Mouse (Mus musculus) limb, embryonic 14.5 days (tissue): ENCODE results near the gene Hes2. TPM values are rescaled to one million over a fixed set of nuclear protein-coding genes. Genes with fewer than 3 reads are reported as not detected.
A peak's percentile ranks its signal among the peaks of the same experiment; 100 is the strongest.

ENCODE experiments used
- ATAC-seq: fragments of 200-750 bp; cut with Nextera tagmentation; 2 replicates; pipeline ENCODE4 v1.8.0; 2017; ENCODE audit warnings: low read depth, moderate number of reproducible peaks, moderate TSS enrichment; ENCODE audit not compliant: low FRiP score
- DNase-seq: peaks from one replicate; pipeline ENCODE4 v3.0.0-alpha.2; 2015; ENCODE audit warnings: low spot score
- H3K27ac ChIP-seq: fragments of 300-500 bp; sonication (generic); replicated peaks from 2 replicates; pipeline ENCODE4 v1.5.1; 2014; ENCODE audit warnings: low read depth, mild to moderate bottlenecking, low read length, moderate library complexity, mixed read lengths
- H3K27me3 ChIP-seq: fragments of 300-500 bp; sonication (generic); 2 replicates; pipeline ENCODE4 v1.6.1; 2014; ENCODE audit warnings: low read length, mixed read lengths; ENCODE audit not compliant: control insufficient read depth, insufficient read depth
- H3K36me3 ChIP-seq: fragments of 300-500 bp; sonication (generic); 2 replicates; pipeline ENCODE4 v1.6.1; 2014; ENCODE audit warnings: mild to moderate bottlenecking, low read length, moderate library complexity, mixed read lengths; ENCODE audit not compliant: control insufficient read depth, insufficient read depth
- H3K4me1 ChIP-seq: fragments of 300-500 bp; sonication (generic); 2 replicates; pipeline ENCODE4 v1.6.1; 2014; ENCODE audit warnings: antibody characterized with exemption, low read length, mixed read lengths; ENCODE audit not compliant: control insufficient read depth, insufficient read depth
- H3K4me2 ChIP-seq: fragments of 300-500 bp; sonication (generic); replicated peaks from 2 replicates; pipeline ENCODE4 v1.6.1; 2014; ENCODE audit warnings: low read depth, mild to moderate bottlenecking, low read length, moderate library complexity; ENCODE audit not compliant: severe bottlenecking
- H3K4me3 ChIP-seq: fragments of 300-500 bp; sonication (generic); replicated peaks from 2 replicates; pipeline ENCODE4 v1.5.1; 2014; ENCODE audit warnings: low read length
- H3K9ac ChIP-seq: fragments of 300-500 bp; sonication (generic); 2 replicates; pipeline ENCODE4 v1.6.1; 2014; ENCODE audit warnings: mild to moderate bottlenecking, low read depth, low read length, moderate library complexity; ENCODE audit not compliant: severe bottlenecking
- H3K9me3 ChIP-seq: fragments of 300-500 bp; sonication (generic); 2 replicates; pipeline ENCODE4 v1.6.1; 2016; ENCODE audit warnings: low read length; ENCODE audit not compliant: control insufficient read depth
- POLR2A ChIP-seq: fragments of 200-500 bp; IDR thresholded peaks from 2 replicates; pipeline ENCODE4 v1.8.0; 2012; ENCODE audit warnings: inconsistent platforms, mild to moderate bottlenecking, moderate library complexity, borderline replicate concordance; ENCODE audit not compliant: insufficient read depth, insufficient read length; ENCODE audit errors: extremely low read depth
- WGBS: fragments of 180-500 bp; shearing (Covaris S2); extraction: QIAGEN DNeasy Blood & Tissue Kit; methylation state at CpG from one replicate; pipeline ENCODE4 v1.1.7; 2014; 5-methylcytosine and 5-hydroxymethylcytosine counted together
- polyA plus RNA-seq, 2 experiments: library from polyadenylated mRNA; depleted of rRNA in 1 of 2; stranded (reverse) in 1 of 2; unstranded in 1 of 2; fragments of >200 nt; fragmentation: Nextera tagmentation in 1 of 2; extraction: Ambion mirVana in 1 of 2; gene quantifications; 2 replicates each; pipeline versions ENCODE4 v1.2.1 to v1.2.3; 2012 to 2014

The Hes2 gene
- polyA plus RNA-seq, 2 experiments: 0.04 TPM; not detected in 1

DNA sequence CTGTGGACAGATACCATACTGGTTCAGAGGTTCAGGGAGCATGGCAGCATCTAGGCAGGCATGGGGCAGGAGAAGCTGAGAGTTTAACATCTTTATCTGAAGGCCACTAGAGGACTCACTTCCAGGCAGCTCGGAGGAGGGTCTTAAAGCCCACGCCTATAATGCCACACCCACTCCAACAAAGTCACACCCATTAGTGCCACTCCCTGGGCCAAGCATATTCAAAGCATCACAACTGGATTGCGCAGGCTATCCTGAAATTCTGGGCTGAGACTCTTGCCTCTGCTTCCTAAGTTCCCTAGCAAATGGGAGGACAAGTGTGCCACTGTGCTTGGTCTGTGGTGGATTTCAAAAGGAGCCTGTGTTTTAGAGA is 26.5 kb downstream of the Hes2 start:
- no peaks in the 10 kb centered on the region for H3K27me3 ChIP-seq
- H3K4me3 ChIP-seq: peak overlapping the region; percentile 28
- H3K9ac ChIP-seq: peak overlapping the region; percentile 54; the same call in 1 of the 2 replicates
- DNase-seq: peak; percentile 72
- peaks cover 23% of the 10 kb centered on the region for H3K4me1 ChIP-seq
- H3K9me3 ChIP-seq: no peaks in the 10 kb centered on the region
- WGBS: 3% methylated on average over 3 of the region's 3 CpGs
- no peak for TF ChIP-seq POLR2A
- H3K27ac ChIP-seq: peak overlapping the region; percentile 90
- H3K4me2 ChIP-seq: peak overlapping the region; percentile 63
- no peaks in the 10 kb centered on the region for H3K36me3 ChIP-seq
- ATAC-seq: peak; percentile 81

GRCm38 (mm10) chr4:152185510-152186204 is 27.0 kb downstream of the Hes2 start:
- Histone ChIP-seq H3K36me3 (no peaks in the 10 kb centered on the region), H3K4me3 (peak overlapping the region; percentile 28), H3K4me1 (peaks cover 23% of the 10 kb centered on the region), H3K27me3 (no peaks in the 10 kb centered on the region), H3K9me3 (no peaks in the 10 kb centered on the region), H3K9ac (peak overlapping the region; percentile 54), H3K27ac (peak overlapping the region; percentile 90), H3K4me2 (peak overlapping the region; percentile 63)
- 2% methylated on average over 19 of the region's 19 CpGs for WGBS
- ATAC-seq (peak; percentile 78), DNase-seq (peak; percentile 82)
- 0 out of 2 replicates have a peak, but pooled peaks have one; percentile 16 for TF ChIP-seq POLR2A

GRCm38 (mm10) chr4:152186205-152187082 is 27.8 kb downstream of the Hes2 start:
- Histone ChIP-seq H3K4me1 (peaks cover 23% of the 10 kb centered on the region), H3K27ac (peak overlapping the region; percentile 90), H3K4me3 (peak overlapping the region; percentile 28), H3K9me3 (no peaks in the 10 kb centered on the region), H3K4me2 (peak overlapping the region; percentile 63), H3K9ac (peak overlapping the region; percentile 54), H3K27me3 (no peaks in the 10 kb centered on the region), H3K36me3 (no peaks in the 10 kb centered on the region)
- ATAC-seq (0 out of 2 replicates have a peak, but pooled peaks have one; percentile 4), DNase-seq (no peak)
- no peak for TF ChIP-seq POLR2A
- 33% methylated on average over 14 of the region's 14 CpGs for WGBS

DNA sequence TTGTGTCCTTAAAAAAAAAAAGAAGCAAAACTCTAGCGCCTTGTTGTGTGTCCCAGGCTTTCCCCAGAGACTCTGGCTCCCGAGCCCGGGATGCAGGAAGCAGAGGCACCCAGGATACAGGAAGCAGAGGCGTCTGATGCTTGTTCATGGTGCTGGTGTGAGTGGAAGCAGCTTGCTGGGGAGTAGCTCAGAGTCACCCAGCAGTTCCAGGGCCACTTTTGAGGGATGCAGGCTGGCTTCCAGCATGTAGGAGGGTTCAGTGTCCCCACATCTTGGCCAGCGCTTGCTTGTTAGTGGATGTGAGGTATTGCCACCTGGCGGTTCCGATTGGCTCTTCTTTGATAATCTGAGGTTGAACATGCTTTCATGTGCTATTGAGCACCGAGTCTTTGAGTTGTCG is 28.5 kb downstream of the Hes2 start:
- no peaks in the 10 kb centered on the region for H3K36me3 ChIP-seq
- peaks cover 23% of the 10 kb centered on the region for H3K4me1 ChIP-seq
- no peak for TF ChIP-seq POLR2A
- no peak overlapping the region for H3K27ac ChIP-seq
- DNase-seq (no peak), ATAC-seq (no peak)
- H3K4me2 ChIP-seq: peak overlapping the region; percentile 63; the same call in 1 of the 2 replicates
- no peak overlapping the region for H3K9ac ChIP-seq
- WGBS: 84% methylated on average over 9 of the region's 9 CpGs
- no peaks in the 10 kb centered on the region for H3K9me3 ChIP-seq
- no peak overlapping the region for H3K4me3 ChIP-seq
- no peaks in the 10 kb centered on the region for H3K27me3 ChIP-seq

DNA sequence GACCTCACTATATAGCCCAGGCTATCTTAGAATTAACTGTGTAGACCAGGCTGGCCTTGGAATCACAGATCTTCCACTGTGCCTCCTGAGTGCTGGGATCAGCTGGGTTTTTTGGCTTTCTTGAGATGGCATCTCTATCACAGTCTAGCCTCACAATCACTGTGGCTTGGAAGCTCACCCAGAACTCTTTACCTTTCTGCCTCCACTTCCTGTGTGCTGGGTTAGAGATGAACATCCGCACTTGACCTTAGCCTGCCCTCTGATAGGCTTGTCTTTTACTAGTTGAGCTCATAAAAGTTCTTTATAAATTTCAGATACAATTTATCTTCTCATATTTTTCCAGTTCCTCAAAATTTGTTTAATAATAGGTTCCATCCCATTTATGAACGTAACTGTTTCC is 30.0 kb downstream of the Hes2 start:
- H3K9me3 ChIP-seq: no peaks in the 10 kb centered on the region
- H3K27me3 ChIP-seq: no peaks in the 10 kb centered on the region
- no peak overlapping the region for H3K4me2 ChIP-seq
- no peak for TF ChIP-seq POLR2A
- no peak overlapping the region for H3K27ac ChIP-seq
- no peak overlapping the region for H3K9ac ChIP-seq
- ATAC-seq: no peak
- no peaks in the 10 kb centered on the region for H3K36me3 ChIP-seq
- H3K4me1 ChIP-seq: peaks cover 32% of the 10 kb centered on the region
- WGBS: 90% methylated on average over 2 of the region's 2 CpGs
- no peak overlapping the region for H3K4me3 ChIP-seq
- no peak for DNase-seq
